Mouse (Mus musculus): ENCODE results near the gene Gbx2.

- no peak for TF ChIP-seq CTCF (IDR thresholded peaks at IDR 0.05; ENCODE audit: low read depth, low read length)
- no peak for TF ChIP-seq GATA1 (IDR thresholded peaks at IDR 0.05; ENCODE audit: borderline replicate concordance, low read length)
- TF ChIP-seq TAL1 (conservative IDR thresholded peaks at IDR 0.05; ENCODE audit: low read depth, low read length): no peak
- TF ChIP-seq GATA2 (IDR thresholded peaks at IDR 0.05; ENCODE audit: borderline replicate concordance, low read depth, low read length): no peak
- TF ChIP-seq POLR2AphosphoS5 (IDR thresholded peaks at IDR 0.05; ENCODE audit: insufficient replicate concordance, low read depth, low read length): no peak
Measured at GRCm38 (mm10) chr1:89940961-89941524, 10.1 kb upstream of the Gbx2 start.

Data from G1E (cell line).